Mouse (Mus musculus): ENCODE data around the gene Slf2. TPM values are rescaled to one million over a fixed set of nuclear protein-coding genes. Genes with fewer than 3 reads are reported as not detected.

Slf2 gene
- polyA plus RNA-seq, 1 experiment from 2014 or later: 7.5 TPM

DNA sequence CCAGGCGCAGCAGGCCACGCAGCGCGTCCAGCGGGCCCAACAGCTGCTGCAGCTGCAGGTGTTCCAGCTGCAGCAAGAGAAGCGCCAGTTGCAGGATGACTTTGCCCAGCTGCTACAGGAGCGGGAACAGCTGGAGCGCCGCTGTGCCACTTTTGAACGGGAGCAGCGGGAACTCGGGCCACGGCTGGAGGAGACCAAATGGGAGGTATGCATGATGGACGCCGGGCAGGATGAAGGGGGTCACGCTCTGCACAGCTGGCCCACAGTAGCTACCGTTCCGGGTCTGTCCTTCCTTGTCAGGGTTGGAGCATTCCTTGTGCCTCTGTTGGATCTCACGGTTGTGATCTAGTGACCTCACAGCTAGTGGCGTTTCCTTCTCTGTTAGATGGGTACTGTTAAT lies 93.8 kb downstream of the Slf2 start:
- H3K4me1 ChIP-seq (ENCODE audit: insufficient read depth): no peaks in the 10 kb centered on the region
- DNase-seq (no peak), ATAC-seq (no peak)
- H3K9ac ChIP-seq (replicated peaks): no peak overlapping the region
- 91% methylated on average over 20 of the region's 20 CpGs for WGBS (ENCODE audit: insufficient replicate concordance)
- no peak overlapping the region for H3K4me2 ChIP-seq (ENCODE audit: low read depth, low read length)
- H3K4me3 ChIP-seq (ENCODE audit: low read depth, low read length): no peak overlapping the region
- TF ChIP-seq EP300 (IDR thresholded peaks at IDR 0.05; ENCODE audit: low read depth) (no peak), CTCF (IDR thresholded peaks at IDR 0.05; ENCODE audit: low read depth) (no peak)
- H3K27ac ChIP-seq (ENCODE audit: low read depth): no peak overlapping the region
- H3K36me3 ChIP-seq (replicated peaks; ENCODE audit: insufficient read depth, low read length): peaks cover 8% of the 10 kb centered on the region; the same call in 1 of the 2 replicates
- H3K9me3 ChIP-seq (ENCODE audit: low read length): no peaks in the 10 kb centered on the region
- H3K27me3 ChIP-seq (ENCODE audit: insufficient read depth, low read length): no peaks in the 10 kb centered on the region

DNA sequence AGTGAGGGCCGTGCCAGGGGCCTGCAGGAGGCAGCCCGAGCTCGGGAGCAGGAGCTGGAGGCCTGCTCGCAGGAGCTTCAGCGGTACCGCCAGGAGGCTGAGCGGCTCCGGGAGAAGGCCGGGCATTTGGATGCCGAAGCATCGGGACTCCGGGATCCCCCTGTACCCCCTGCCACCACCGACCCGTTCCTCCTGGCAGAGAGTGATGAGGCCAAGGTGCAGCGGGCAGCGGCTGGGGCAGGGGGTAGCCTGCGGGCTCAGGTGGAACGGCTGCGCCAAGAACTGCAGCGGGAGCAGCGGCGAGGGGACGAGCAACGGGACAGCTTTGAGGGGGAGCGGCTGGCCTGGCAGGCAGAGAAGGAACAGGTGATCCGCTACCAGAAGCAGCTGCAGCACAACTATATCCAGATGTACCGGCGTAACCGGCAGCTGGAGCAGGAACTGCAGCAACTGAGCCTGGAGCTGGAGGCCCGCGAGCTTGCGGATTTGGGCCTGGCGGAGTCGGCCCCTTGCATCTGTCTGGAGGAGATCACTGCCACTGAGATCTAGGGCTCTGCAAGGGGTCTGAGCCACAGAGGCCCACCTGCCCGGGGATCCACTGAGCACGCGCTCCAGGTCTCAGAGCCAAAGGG lies 95.1 kb downstream of the Slf2 start:
- no peak for ATAC-seq
- H3K27ac ChIP-seq (ENCODE audit: low read depth): no peak overlapping the region
- no peak overlapping the region for H3K9ac ChIP-seq (replicated peaks)
- H3K4me2 ChIP-seq (ENCODE audit: low read depth, low read length): no peak overlapping the region
- no peak for DNase-seq
- no peak overlapping the region for H3K4me3 ChIP-seq (ENCODE audit: low read depth, low read length)
- peaks cover 8% of the 10 kb centered on the region; the same call in 1 of the 2 replicates for H3K36me3 ChIP-seq (replicated peaks; ENCODE audit: insufficient read depth, low read length)
- H3K9me3 ChIP-seq (ENCODE audit: low read length): no peaks in the 10 kb centered on the region
- 92% methylated on average over 37 of the region's 37 CpGs for WGBS (ENCODE audit: insufficient replicate concordance)
- H3K4me1 ChIP-seq (ENCODE audit: insufficient read depth): peaks cover 6% of the 10 kb centered on the region; the same call in 1 of the 2 replicates
- H3K27me3 ChIP-seq (ENCODE audit: insufficient read depth, low read length): no peaks in the 10 kb centered on the region
- TF ChIP-seq EP300 (IDR thresholded peaks at IDR 0.05; ENCODE audit: low read depth) (no peak), CTCF (IDR thresholded peaks at IDR 0.05; ENCODE audit: low read depth) (no peak)

DNA sequence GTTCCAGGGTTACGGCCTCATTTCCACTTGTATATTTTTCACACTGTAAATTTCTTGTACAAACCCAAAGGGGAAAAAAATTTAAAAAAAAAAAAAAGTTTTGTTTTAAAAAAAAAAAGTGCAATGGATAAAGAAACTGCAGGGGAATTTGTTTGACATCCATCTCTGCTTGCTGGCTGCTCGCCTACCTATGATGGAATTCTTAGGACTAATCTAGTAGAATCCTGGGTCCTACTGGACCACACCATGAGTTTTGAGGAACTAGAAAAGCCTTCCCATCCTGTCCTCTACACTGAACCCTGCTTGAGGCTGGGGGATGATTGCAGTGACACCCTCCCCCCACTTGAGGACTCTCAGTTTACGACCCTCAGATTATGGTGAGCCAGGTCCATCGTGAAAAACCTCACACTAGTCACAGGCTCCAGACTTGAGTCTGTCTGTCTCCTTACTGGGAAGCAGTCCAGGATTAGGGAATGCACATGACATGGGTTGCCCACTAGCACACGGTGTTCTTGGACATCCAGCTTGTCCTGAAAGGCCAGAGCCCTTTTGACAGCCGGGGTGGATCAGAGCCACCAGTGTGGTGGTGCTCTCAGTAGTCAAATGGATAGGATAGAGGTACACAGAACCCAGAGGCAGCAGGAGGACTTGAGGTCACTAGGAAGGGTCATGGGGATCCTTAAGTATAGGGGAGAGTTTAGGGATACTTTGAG lies 96.2 kb downstream of the Slf2 start:
- H3K27ac ChIP-seq (ENCODE audit: low read depth): no peak overlapping the region
- no peak overlapping the region for H3K4me2 ChIP-seq (ENCODE audit: low read depth, low read length)
- no peak overlapping the region for H3K4me3 ChIP-seq (ENCODE audit: low read depth, low read length)
- DNase-seq (no peak), ATAC-seq (no peak)
- H3K9ac ChIP-seq (replicated peaks): no peak overlapping the region
- no peaks in the 10 kb centered on the region for H3K9me3 ChIP-seq (ENCODE audit: low read length)
- no peaks in the 10 kb centered on the region for H3K27me3 ChIP-seq (ENCODE audit: insufficient read depth, low read length)
- WGBS (ENCODE audit: insufficient replicate concordance): 70% methylated on average over 6 of the region's 6 CpGs
- 0 out of 2 replicates have a peak, but pooled peaks cover 8% of the 10 kb centered on the region for H3K36me3 ChIP-seq (replicated peaks; ENCODE audit: insufficient read depth, low read length)
- TF ChIP-seq CTCF (IDR thresholded peaks at IDR 0.05; ENCODE audit: low read depth) (no peak), EP300 (IDR thresholded peaks at IDR 0.05; ENCODE audit: low read depth) (no peak)
- H3K4me1 ChIP-seq (ENCODE audit: insufficient read depth): peaks cover 6% of the 10 kb centered on the region; the same call in 1 of the 2 replicates

- no peak for TF ChIP-seq CTCF (IDR thresholded peaks at IDR 0.05; ENCODE audit: low read depth)
- no peak for TF ChIP-seq EP300 (IDR thresholded peaks at IDR 0.05; ENCODE audit: low read depth)
- H3K4me3 ChIP-seq (ENCODE audit: low read depth, low read length): no peak overlapping the region
- H3K4me2 ChIP-seq (ENCODE audit: low read depth, low read length): no peak overlapping the region
- no peaks in the 10 kb centered on the region for H3K9me3 ChIP-seq (ENCODE audit: low read length)
- no peak for DNase-seq
- no peaks in the 10 kb centered on the region for H3K27me3 ChIP-seq (ENCODE audit: insufficient read depth, low read length)
- H3K9ac ChIP-seq (replicated peaks): no peak overlapping the region
- peaks cover 6% of the 10 kb centered on the region; the same call in 1 of the 2 replicates for H3K4me1 ChIP-seq (ENCODE audit: insufficient read depth)
- 0 out of 2 replicates have a peak, but pooled peaks cover 8% of the 10 kb centered on the region for H3K36me3 ChIP-seq (replicated peaks; ENCODE audit: insufficient read depth, low read length)
- ATAC-seq: no peak
- H3K27ac ChIP-seq (ENCODE audit: low read depth): no peak overlapping the region
- WGBS (ENCODE audit: insufficient replicate concordance): 93% methylated on average over 6 of the region's 6 CpGs
These were observed 96.9 kb downstream of the Slf2 start for GRCm38 (mm10) chr19:45027848-45028247.

DNA sequence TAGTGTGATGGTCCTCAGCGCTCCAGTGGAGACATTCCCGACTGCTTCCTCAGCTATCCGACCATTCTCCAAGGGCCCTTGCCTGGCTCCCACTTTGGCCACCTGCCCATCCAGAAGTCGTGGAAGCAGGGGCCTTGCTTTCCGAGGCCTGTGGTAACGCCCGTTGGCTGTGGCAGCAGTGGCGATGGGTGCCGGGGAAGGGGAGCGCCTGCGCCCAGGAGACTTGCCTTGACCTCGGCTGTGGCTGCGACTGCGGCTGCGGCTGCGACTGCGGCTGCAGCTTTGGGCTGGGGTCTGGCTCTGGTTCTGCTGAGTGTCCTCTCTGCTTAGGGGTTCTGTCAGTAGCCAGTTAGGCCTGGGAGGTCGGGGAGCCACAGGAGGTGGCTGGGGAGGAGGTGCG lies 97.8 kb downstream of the Slf2 start:
- no peak overlapping the region for H3K9ac ChIP-seq (replicated peaks)
- peaks cover 6% of the 10 kb centered on the region; the same call in 1 of the 2 replicates for H3K4me1 ChIP-seq (ENCODE audit: insufficient read depth)
- DNase-seq (no peak), ATAC-seq (no peak)
- no peak for TF ChIP-seq EP300 (IDR thresholded peaks at IDR 0.05; ENCODE audit: low read depth)
- no peak for TF ChIP-seq CTCF (IDR thresholded peaks at IDR 0.05; ENCODE audit: low read depth)
- H3K4me3 ChIP-seq (ENCODE audit: low read depth, low read length): no peak overlapping the region
- H3K27ac ChIP-seq (ENCODE audit: low read depth): no peak overlapping the region
- H3K36me3 ChIP-seq (replicated peaks; ENCODE audit: insufficient read depth, low read length): 0 out of 2 replicates have a peak, but pooled peaks cover 8% of the 10 kb centered on the region
- 67% methylated on average over 19 of the region's 19 CpGs for WGBS (ENCODE audit: insufficient replicate concordance)
- no peaks in the 10 kb centered on the region for H3K27me3 ChIP-seq (ENCODE audit: insufficient read depth, low read length)
- no peak overlapping the region for H3K4me2 ChIP-seq (ENCODE audit: low read depth, low read length)
- no peaks in the 10 kb centered on the region for H3K9me3 ChIP-seq (ENCODE audit: low read length)

- 0 out of 2 replicates have a peak, but pooled peaks cover 5% of the 10 kb centered on the region for H3K36me3 ChIP-seq (replicated peaks; ENCODE audit: insufficient read depth, low read length)
- no peaks in the 10 kb centered on the region for H3K27me3 ChIP-seq (ENCODE audit: insufficient read depth, low read length)
- ATAC-seq (no peak), DNase-seq (no peak)
- H3K27ac ChIP-seq (ENCODE audit: low read depth): no peak overlapping the region
- TF ChIP-seq CTCF (IDR thresholded peaks at IDR 0.05; ENCODE audit: low read depth): no peak
- no peak for TF ChIP-seq EP300 (IDR thresholded peaks at IDR 0.05; ENCODE audit: low read depth)
- no peak overlapping the region for H3K9ac ChIP-seq (replicated peaks)
- H3K4me3 ChIP-seq (ENCODE audit: low read depth, low read length): no peak overlapping the region
- no peak overlapping the region for H3K4me2 ChIP-seq (ENCODE audit: low read depth, low read length)
- no peaks in the 10 kb centered on the region for H3K9me3 ChIP-seq (ENCODE audit: low read length)
- peaks cover 6% of the 10 kb centered on the region; the same call in 1 of the 2 replicates for H3K4me1 ChIP-seq (ENCODE audit: insufficient read depth)
- 66% methylated on average over 6 of the region's 9 CpGs for WGBS (ENCODE audit: insufficient replicate concordance)
These were observed 98.6 kb downstream of the Slf2 start for GRCm38 (mm10) chr19:45029571-45029970.
